Mouse (Mus musculus) bone marrow, adult 2 months (tissue): Measurements from ENCODE around the gene Sik3.

Experiments
- CTCF ChIP-seq: fragments of 200-500 bp; IDR thresholded peaks from 2 replicates; pipeline ENCODE4 v1.5.1; 2011; ENCODE audit warnings: low read length, control low read depth; ENCODE audit not compliant: control insufficient read depth, insufficient read depth
- POLR2A ChIP-seq: fragments of 200-500 bp; IDR thresholded peaks from 2 replicates; pipeline ENCODE4 v1.6.1; 2011; ENCODE audit warnings: low read depth, mild to moderate bottlenecking, control low read depth, low read length, borderline replicate concordance; ENCODE audit not compliant: control insufficient read depth

DNA sequence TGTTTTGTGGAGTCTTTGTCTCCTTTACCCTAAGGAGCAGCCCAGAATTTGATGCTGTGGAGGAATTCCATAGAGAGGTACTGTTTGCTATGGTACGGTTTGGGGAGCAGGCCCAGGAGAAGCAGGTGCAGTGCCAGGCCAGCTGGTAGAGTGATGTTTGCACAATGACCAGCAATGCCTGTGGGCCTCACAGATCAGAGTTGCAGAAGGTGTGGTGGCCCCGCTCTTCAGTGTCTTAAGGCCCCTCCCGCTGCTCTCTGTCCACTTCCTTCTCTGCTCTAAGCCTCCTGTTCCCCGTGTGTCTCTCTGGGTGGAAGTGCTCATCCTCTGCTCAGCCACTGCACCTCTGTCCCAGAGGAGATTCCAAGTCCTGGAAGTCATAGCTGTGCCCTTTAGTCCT is 108.9 kb downstream of the Sik3 start:
- TF ChIP-seq POLR2A (no peak), CTCF (no peak)
